Comparison of ENCODE assay signal across 15 mouse cellular contexts in genomic region chr12:100214738-100215137, GRCm38 (mm10). TPM values are rescaled to one million over a fixed set of nuclear protein-coding genes. Genes with fewer than 3 reads are reported as not detected.
A peak's percentile ranks its signal among the peaks of the same experiment; 100 is the strongest.
DNase-seq lines count a peak whose midpoint lies in the region; ATAC-seq and TF ChIP-seq lines count a peak whose summit lies in the region.
"Had no signal": no experiment of that assay in that cellular context is flagged by ENCODE, and none has a peak within 500 bp of the region (broad histone marks: within the 10 kb centered on the region; RNA-seq: fewer than 3 reads in every experiment).

No protein-coding gene starts in this region.

- no peak overlapping the region for H3K9ac ChIP-seq in kidney, embryonic 14.5 days (ENCODE audit: low read depth, low read length)
- no peak overlapping the region for H3K9ac ChIP-seq in lung, postnatal 0 days (replicated peaks; ENCODE audit: low read depth)
- no peak overlapping the region for H3K9ac ChIP-seq in liver, postnatal 0 days (replicated peaks)
- H3K9ac ChIP-seq: embryonic facial prominence, embryonic 12.5 days; forebrain, embryonic 13.5 days; heart, embryonic 13.5 days; hindbrain, embryonic 13.5 days; stomach, embryonic 15.5 days had no signal

- 0 out of 2 replicates have a peak, but pooled peaks have one; percentile 12 for TF ChIP-seq EP300 in lung, postnatal 0 days (IDR thresholded peaks at IDR 0.05)
- no peak for TF ChIP-seq EP300 in liver, postnatal 0 days (IDR thresholded peaks at IDR 0.05; ENCODE audit: low read depth)

- DNase-seq in adrenal gland, adult (ENCODE audit: inconsistent age in 2 of 2, low spot score in 1 of 2), result peak; percentile 42 to 76
- no peak for DNase-seq in adrenal gland, adult 8-10 months
- peak; percentile 68 to 81 for DNase-seq in kidney, adult 8-10 months
- peak; percentile 90 for DNase-seq in brain, adult 2 months (ENCODE audit: low read depth, low spot score)
- peak; percentile 73 for DNase-seq in lung, postnatal 0 days (ENCODE audit: low spot score)
- no peak for DNase-seq in urinary bladder, postnatal 25 days (ENCODE audit: low spot score)
- no peak for DNase-seq in liver, postnatal 0 days
- DNase-seq: gastrocnemius, postnatal 25 days had no signal

- 79% methylated on average over 3 of the region's 3 CpGs for WGBS in kidney, embryonic 14.5 days
- 42% methylated on average over 3 of the region's 3 CpGs for WGBS in lung, postnatal 0 days
- 78% methylated on average over 3 of the region's 3 CpGs for WGBS in liver, postnatal 0 days (ENCODE audit: insufficient replicate concordance)

- no peak for TF ChIP-seq CTCF in lung, postnatal 0 days (IDR thresholded peaks at IDR 0.05)
- no peak for TF ChIP-seq CTCF in liver, postnatal 0 days (IDR thresholded peaks at IDR 0.05; ENCODE audit: low read depth)

- ATAC-seq in kidney, embryonic 14.5 days (ENCODE audit: low FRiP score, low TSS enrichment), result no peak
- ATAC-seq in lung, postnatal 0 days, result peak; percentile 58
- ATAC-seq in liver, postnatal 0 days, result no peak
- ATAC-seq: forebrain, embryonic 13.5 days had no signal

- H3K4me3 ChIP-seq in kidney, embryonic 14.5 days (ENCODE audit: low read length), result no peak overlapping the region
- no peak overlapping the region for H3K4me3 ChIP-seq in lung, postnatal 0 days (ENCODE audit: low read depth, low read length)
- H3K4me3 ChIP-seq in liver, postnatal 0 days (ENCODE audit: low read depth, low read length), result no peak overlapping the region
- H3K4me3 ChIP-seq: embryonic facial prominence, embryonic 12.5 days; forebrain, embryonic 13.5 days; heart, embryonic 13.5 days; hindbrain, embryonic 13.5 days; megakaryocyte, embryonic 14.5 days; stomach, embryonic 15.5 days had no signal

- H3K27ac ChIP-seq in kidney, embryonic 14.5 days (ENCODE audit: low read depth, low read length), result no peak overlapping the region
- no peak overlapping the region for H3K27ac ChIP-seq in lung, postnatal 0 days (ENCODE audit: low read length)
- H3K27ac ChIP-seq in liver, postnatal 0 days (ENCODE audit: low read depth), result no peak overlapping the region
- H3K27ac ChIP-seq: embryonic facial prominence, embryonic 12.5 days; forebrain, embryonic 13.5 days; heart, embryonic 13.5 days; hindbrain, embryonic 13.5 days; stomach, embryonic 15.5 days had no signal

- H3K9me3 ChIP-seq in kidney, embryonic 14.5 days (ENCODE audit: control insufficient read depth, low read length), result peaks cover 2% of the 10 kb centered on the region; the same call in 1 of the 2 replicates
- no peaks in the 10 kb centered on the region for H3K9me3 ChIP-seq in lung, postnatal 0 days (ENCODE audit: low read length)
- H3K9me3 ChIP-seq in liver, postnatal 0 days (ENCODE audit: low read length), result no peaks in the 10 kb centered on the region
- H3K9me3 ChIP-seq: embryonic facial prominence, embryonic 12.5 days; forebrain, embryonic 13.5 days; stomach, embryonic 15.5 days had no signal

- peaks cover 7% of the 10 kb centered on the region; the same call in 1 of the 2 replicates for H3K36me3 ChIP-seq in kidney, embryonic 14.5 days (ENCODE audit: control insufficient read depth, insufficient read depth, low read length)
- H3K36me3 ChIP-seq in lung, postnatal 0 days (ENCODE audit: insufficient read depth, low read length), result no peaks in the 10 kb centered on the region
- H3K36me3 ChIP-seq in liver, postnatal 0 days (replicated peaks; ENCODE audit: insufficient read depth, low read length), result peaks cover under 1% of the 10 kb centered on the region; the same call in 1 of the 2 replicates
- H3K36me3 ChIP-seq: embryonic facial prominence, embryonic 12.5 days had no signal

- H3K27me3 ChIP-seq in kidney, embryonic 14.5 days (ENCODE audit: control insufficient read depth, insufficient read depth, low read length), result no peaks in the 10 kb centered on the region
- H3K27me3 ChIP-seq in lung, postnatal 0 days (replicated peaks; ENCODE audit: insufficient read depth, low read length), result no peaks in the 10 kb centered on the region
- no peaks in the 10 kb centered on the region for H3K27me3 ChIP-seq in liver, postnatal 0 days (ENCODE audit: insufficient read depth, low read length)
- H3K27me3 ChIP-seq: embryonic facial prominence, embryonic 12.5 days; forebrain, embryonic 13.5 days; heart, embryonic 13.5 days; hindbrain, embryonic 13.5 days; megakaryocyte, embryonic 14.5 days; stomach, embryonic 15.5 days had no signal

- no peaks in the 10 kb centered on the region for H3K4me1 ChIP-seq in kidney, embryonic 14.5 days (ENCODE audit: control insufficient read depth, insufficient read depth, low read length)
- peaks cover 9% of the 10 kb centered on the region for H3K4me1 ChIP-seq in lung, postnatal 0 days (ENCODE audit: insufficient read depth, low read depth, low read length)
- peaks cover 17% of the 10 kb centered on the region for H3K4me1 ChIP-seq in liver, postnatal 0 days (ENCODE audit: insufficient read depth)

- H3K4me2 ChIP-seq in kidney, embryonic 14.5 days (replicated peaks; ENCODE audit: low read depth, low read length), result no peak overlapping the region
- no peak overlapping the region for H3K4me2 ChIP-seq in lung, postnatal 0 days (replicated peaks; ENCODE audit: low read depth, low read length)
- H3K4me2 ChIP-seq in liver, postnatal 0 days (ENCODE audit: low read depth, low read length), result no peak overlapping the region
- H3K4me2 ChIP-seq: embryonic facial prominence, embryonic 12.5 days; forebrain, embryonic 13.5 days; heart, embryonic 13.5 days; hindbrain, embryonic 13.5 days; stomach, embryonic 15.5 days had no signal

RNA-seq across cellular contexts. Expression of gene Calm1, which starts 15.5 kb away (rescaled TPM):
- total RNA-seq in adrenal gland, adult 8-10 months (2022), result 100 to 1,000 TPM; 303 to 399 (median 341) TPM
- 1,237 and 1,509 TPM in 2 replicates for polyA plus RNA-seq in kidney, embryonic 14.5 days (2014; fragmentation: Nextera tagmentation; extraction: Ambion mirVana)
- polyA plus RNA-seq in lung, postnatal 0 days (2015; fragmentation: Nextera tagmentation; extraction: Ambion mirVana), result 2,106 and 2,119 TPM in 2 replicates
- polyA plus RNA-seq in liver, postnatal 0 days (2015; fragmentation: Nextera tagmentation; extraction: Ambion mirVana), result 454 and 482 TPM in 2 replicates

RNA-seq across cellular contexts. Expression of gene Nrde2, which starts 55.3 kb away (rescaled TPM):
- 10 to 100 TPM; 20.3 to 25.0 (median 23.4) TPM for total RNA-seq in adrenal gland, adult 8-10 months (2022)
- 11.7 and 20.1 TPM in 2 replicates for polyA plus RNA-seq in kidney, embryonic 14.5 days (2014; fragmentation: Nextera tagmentation; extraction: Ambion mirVana)
- polyA plus RNA-seq in lung, postnatal 0 days (2015; fragmentation: Nextera tagmentation; extraction: Ambion mirVana), result 10.8 and 11.1 TPM in 2 replicates
- polyA plus RNA-seq in liver, postnatal 0 days (2015; fragmentation: Nextera tagmentation; extraction: Ambion mirVana), result 3.5 and 4.7 TPM in 2 replicates

Comparison
In these comparisons a context has a peak if more than half of its experiments do, and no peak if none do; other contexts are left out.
1. DNase-seq: peak in adrenal gland, adult (2 of 2), kidney, adult 8-10 months (2 of 2), brain, adult 2 months (single experiment) and lung, postnatal 0 days (single experiment); none in adrenal gland, adult 8-10 months (single experiment), urinary bladder, postnatal 25 days (single experiment) and liver, postnatal 0 days (single experiment).